Mouse (Mus musculus) bone marrow, adult 2 months (tissue): ENCODE data around the gene 1110051M20Rik.

Experiments used
- CTCF ChIP-seq: fragments of 200-500 bp; IDR thresholded peaks from 2 replicates; pipeline ENCODE4 v1.5.1; 2011; ENCODE audit warnings: low read length, control low read depth; ENCODE audit not compliant: control insufficient read depth, insufficient read depth
- POLR2A ChIP-seq: fragments of 200-500 bp; IDR thresholded peaks from 2 replicates; pipeline ENCODE4 v1.6.1; 2011; ENCODE audit warnings: low read depth, mild to moderate bottlenecking, control low read depth, low read length, borderline replicate concordance; ENCODE audit not compliant: control insufficient read depth

DNA sequence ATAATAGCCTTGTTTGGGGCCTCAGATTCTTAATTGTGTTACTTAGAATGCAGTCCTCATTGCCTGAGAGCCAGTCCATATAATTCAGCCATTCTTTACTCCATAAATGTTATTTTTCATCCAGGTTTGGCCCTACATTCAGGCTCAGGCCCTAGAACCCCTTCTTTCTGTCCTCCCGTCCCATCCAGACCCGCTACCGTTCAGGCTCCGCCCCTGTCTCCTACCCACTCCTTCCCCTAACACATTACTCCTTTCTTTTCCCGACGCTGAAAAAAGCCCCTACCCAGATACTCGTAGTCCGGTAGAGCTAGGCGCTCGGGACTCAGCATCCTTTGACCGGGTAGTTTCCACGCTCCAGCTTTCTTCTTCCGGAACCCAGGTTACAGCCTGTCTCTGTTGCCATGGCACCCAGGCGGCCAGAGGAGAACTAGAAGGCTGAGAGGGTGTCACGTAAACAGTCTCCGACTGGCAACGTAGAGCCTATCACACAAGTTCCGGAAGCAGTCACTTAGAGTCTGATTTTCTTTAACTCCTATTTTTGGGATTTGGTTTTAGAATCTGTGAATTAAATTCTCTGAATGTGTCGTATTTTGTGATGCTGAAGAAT is at the start of gene 1110051M20Rik:
- TF ChIP-seq CTCF (no peak), POLR2A (no peak)
